Mouse (Mus musculus) left cerebral cortex, adult 6 months (tissue): ENCODE measurements around the gene Gm45194. TPM values are rescaled to one million over a fixed set of nuclear protein-coding genes. Genes with fewer than 3 reads are reported as not detected.

Source experiments
- long read RNA-seq, 2 experiments: library from polyadenylated mRNA; unstranded; transcript quantifications; one replicate each; pipeline ENCODE4 v2.0.0; 2019 to 2020
- polyA plus RNA-seq: library from polyadenylated mRNA; unstranded; fragments of <200 nt; fragmentation: Nextera tagmentation; gene quantifications from 2 replicates; pipeline ENCODE4 v1.2.3, GENCODE M21; 2021

Gene Gm45194
- not detected in 2 replicates for polyA plus RNA-seq
- long read RNA-seq, experiment 1: 0 reads
- long read RNA-seq, experiment 2: 0 reads

GRCm38 (mm10) chrX:111891089-111891488 is at the start of gene Gm45194:
Gm45194 (plus strand) TSS chrX:111891389.

GRCm38 (mm10) chrX:112010707-112011106 is 119.5 kb downstream of the Gm45194 start, which contains the start of gene Tex16:
Tex16 (plus strand) TSS chrX:112011007.

DNA sequence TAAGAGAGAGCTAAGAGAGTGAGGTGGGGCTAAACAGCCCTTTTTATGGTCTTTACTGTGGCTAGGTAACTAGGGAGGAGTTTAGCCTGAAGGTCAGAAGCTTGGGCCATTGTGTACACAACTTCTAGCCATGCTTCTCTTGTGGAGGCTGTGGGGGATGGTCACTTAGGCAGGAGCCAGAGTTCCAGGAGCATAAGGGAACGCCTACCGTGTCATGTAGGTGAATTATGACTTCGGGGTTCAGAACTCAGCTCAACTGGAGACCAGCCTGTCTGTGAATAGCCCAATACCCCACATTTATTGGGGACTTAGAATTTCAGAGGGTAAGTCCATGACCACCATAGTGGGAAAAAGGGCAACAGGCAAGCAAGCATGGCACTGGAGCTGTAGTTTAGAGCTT is 347.6 kb downstream of the Gm45194 start, which contains the start of gene 4933403O08Rik:
Gene 4933403O08Rik (plus strand): TSS at position 301 of the 400 bp plus-strand sequence.

Other genes starting within 250 kb of the Gm45194 start
- gene Hdx, start 194.3 kb upstream of the Gm45194 start, polyA plus RNA-seq: 0.26 and 0.32 TPM in 2 replicates
- not detected in 2 replicates for gene Tex16, start 119.6 kb downstream of the Gm45194 start, polyA plus RNA-seq